Mouse (Mus musculus) bone marrow, adult 2 months (tissue): ENCODE data around the gene Sorbs1.

Source experiments
- CTCF ChIP-seq: fragments of 200-500 bp; IDR thresholded peaks from 2 replicates; pipeline ENCODE4 v1.5.1; 2011; ENCODE audit warnings: low read length, control low read depth; ENCODE audit not compliant: control insufficient read depth, insufficient read depth
- POLR2A ChIP-seq: fragments of 200-500 bp; IDR thresholded peaks from 2 replicates; pipeline ENCODE4 v1.6.1; 2011; ENCODE audit warnings: low read depth, mild to moderate bottlenecking, control low read depth, low read length, borderline replicate concordance; ENCODE audit not compliant: control insufficient read depth

DNA sequence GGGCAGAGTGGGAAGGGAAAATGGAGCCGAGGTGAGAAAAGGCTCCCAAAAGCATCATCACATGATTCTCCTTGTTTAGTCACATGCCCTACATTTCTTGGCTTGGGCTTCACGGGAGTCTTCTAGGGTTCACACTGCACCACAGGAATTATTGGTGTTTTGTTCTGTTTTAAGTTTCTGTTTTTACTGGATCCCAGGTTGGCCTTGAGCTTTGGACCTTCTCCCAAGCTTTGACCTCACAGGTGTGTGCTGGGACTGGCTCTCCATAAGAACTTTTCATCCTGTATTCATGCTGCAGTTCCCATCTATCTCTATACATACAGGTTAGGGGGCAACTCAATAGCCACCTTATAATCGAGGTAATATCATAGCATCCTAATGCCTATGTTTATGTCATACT, 194.4 kb downstream of the Sorbs1 start:
- TF ChIP-seq CTCF (no peak), POLR2A (no peak)
